Mouse (Mus musculus): ENCODE measurements around the gene Ube2dnl2. TPM values are rescaled to one million over a fixed set of nuclear protein-coding genes. Genes with fewer than 3 reads are reported as not detected.

Ube2dnl2 gene
- not detected for total RNA-seq (2021)
- long read RNA-seq, experiment 1, result 0 reads
- long read RNA-seq, experiment 2, result 0 reads

GRCm38 (mm10) chrX:114907282-114907681 is at the start of gene Ube2dnl2:
Gene Ube2dnl2, plus strand, starts transcription at chrX:114907582.
- no peak for DNase-seq (ENCODE audit: low spot score)

DNA sequence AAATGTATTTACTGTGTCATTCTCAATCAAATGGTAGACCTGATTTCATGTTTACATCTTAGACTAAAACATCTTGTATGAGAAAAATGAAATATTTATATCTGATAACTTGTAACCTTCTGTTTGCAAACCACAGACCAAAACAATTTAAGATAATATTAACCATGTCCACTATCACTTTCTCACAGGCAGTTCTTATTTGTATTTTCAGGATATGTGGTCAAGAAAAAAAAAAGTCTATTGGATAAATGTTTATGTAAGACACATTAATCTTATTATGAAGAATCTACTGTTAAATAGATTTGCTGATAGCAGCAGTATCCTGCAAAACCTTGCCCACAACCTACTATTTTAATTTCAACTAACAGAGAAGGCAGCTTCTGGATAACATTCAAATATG is 11.9 kb upstream of the Ube2dnl2 start:
- no peak for DNase-seq (ENCODE audit: low spot score)

DNA sequence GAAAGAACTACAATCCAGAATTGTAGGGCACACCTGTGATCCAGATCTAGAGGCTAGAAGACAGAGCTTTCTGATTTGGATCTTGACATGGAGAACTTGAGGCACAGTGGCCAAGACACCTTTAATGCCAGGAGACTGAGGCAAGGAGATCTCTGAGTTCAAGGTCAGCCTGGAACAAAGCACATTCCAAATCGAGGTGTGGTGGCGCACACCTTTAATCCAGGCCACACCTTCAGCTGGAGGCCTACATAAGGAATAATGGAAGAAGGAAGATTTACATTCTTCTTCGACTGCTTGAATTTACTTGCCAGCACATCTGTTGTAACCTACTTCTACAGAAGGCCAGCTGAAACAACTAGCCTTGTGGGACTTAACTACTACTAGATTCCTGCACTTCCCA is 9.9 kb upstream of the Ube2dnl2 start:
- DNase-seq (ENCODE audit: low spot score), result no peak

DNA sequence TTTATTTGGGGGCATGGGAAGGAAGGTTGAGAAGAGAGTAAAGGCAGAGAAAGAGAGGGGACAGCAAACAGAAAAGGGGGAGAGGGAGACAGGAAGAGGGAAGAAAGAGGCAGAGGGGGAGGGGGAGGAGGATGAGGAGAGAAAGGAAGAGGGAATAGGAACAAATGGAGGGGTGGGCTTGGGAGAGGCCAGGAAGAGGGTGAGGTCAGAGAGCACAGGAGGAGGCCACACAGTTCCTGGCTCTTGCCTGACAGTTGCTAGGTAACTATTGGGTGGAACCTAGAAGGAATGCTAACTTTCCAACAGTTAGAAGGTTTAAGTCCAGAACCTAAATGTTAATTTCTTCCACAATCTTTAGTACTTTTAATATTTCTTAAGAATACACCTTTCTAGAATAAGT is 4.0 kb upstream of the Ube2dnl2 start:
- no peak for DNase-seq (ENCODE audit: low spot score)

DNA sequence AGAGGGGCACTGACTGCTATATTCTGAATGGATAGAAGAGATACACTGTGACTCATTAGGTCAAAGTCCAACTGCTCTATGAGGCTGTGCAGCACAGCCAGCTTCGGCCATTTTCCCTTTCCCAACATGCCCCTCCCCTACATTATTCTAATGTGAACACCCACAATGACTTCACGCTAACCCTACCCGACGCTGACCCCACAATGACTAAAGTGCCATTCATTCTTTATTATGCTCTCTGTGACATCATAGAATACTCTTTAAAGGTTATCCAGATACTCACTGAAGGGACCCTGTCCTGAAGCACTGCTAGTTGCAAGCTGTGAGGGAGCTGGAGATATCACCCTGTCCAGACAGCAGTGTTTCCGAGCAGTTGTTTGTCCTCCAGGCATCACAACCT is 2.7 kb upstream of the Ube2dnl2 start, which contains the start of gene Ube2dnl1:
Gene Ube2dnl1 (plus strand): TSS at position 301 of the 400 bp plus-strand sequence.
- DNase-seq (ENCODE audit: low spot score), result no peak

DNA sequence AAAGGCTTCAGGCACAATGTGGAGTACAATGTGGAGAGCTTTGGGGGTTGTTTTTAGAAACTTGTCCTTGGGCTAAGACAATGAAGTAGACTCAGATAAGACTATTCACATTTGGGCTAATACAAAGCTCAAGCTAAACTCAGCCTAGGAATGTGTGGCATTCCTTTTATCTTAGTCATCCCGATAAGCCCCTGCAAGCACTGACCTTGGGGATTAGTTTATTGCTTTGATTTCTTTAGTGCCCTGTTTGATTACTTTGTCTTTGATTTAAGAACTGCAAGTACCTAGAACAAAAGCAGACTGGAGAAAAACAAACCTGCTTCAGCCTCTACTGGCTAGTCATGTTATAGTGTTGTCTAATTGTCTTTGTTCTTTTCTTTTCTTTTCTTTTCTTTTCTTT is 47.7 kb downstream of the Ube2dnl2 start:
- no peak for DNase-seq (ENCODE audit: low spot score)

Other genes with a start within 250 kb of the Ube2dnl2 start
- not detected for gene Ube2dnl1, start 2.6 kb upstream of the Ube2dnl2 start, total RNA-seq (2021)

Measured in gastrocnemius, adult 18-20 months (tissue).